Mouse (Mus musculus) midbrain, embryonic 14.5 days (tissue): ENCODE measurements around the gene Klf9. TPM values are rescaled to one million over a fixed set of nuclear protein-coding genes. Genes with fewer than 3 reads are reported as not detected.
A peak's percentile ranks its signal among the peaks of the same experiment; 100 is the strongest.

Experiments
- ATAC-seq: fragments of 200-750 bp; cut with Nextera tagmentation; 2 replicates; pipeline ENCODE4 v1.8.0; 2017; ENCODE audit warnings: moderate number of reproducible peaks, moderate library complexity; ENCODE audit not compliant: low FRiP score, low TSS enrichment
- DNase-seq: peaks from one replicate; pipeline ENCODE4 v3.0.0-alpha.2; 2015
- H3K27ac ChIP-seq: fragments of 300-500 bp; sonication (generic); replicated peaks from 2 replicates; pipeline ENCODE4 v1.5.1; 2014; ENCODE audit warnings: mild to moderate bottlenecking, low read depth, low read length, moderate library complexity
- H3K27me3 ChIP-seq: fragments of 300-500 bp; sonication (generic); 2 replicates; pipeline ENCODE4 v1.6.1; 2014; ENCODE audit warnings: low read length, control low read depth, mixed read lengths; ENCODE audit not compliant: control insufficient read depth, insufficient read depth
- H3K36me3 ChIP-seq: fragments of 300-500 bp; sonication (generic); 2 replicates; pipeline ENCODE4 v1.6.1; 2014; ENCODE audit warnings: low read length, control low read depth; ENCODE audit not compliant: control insufficient read depth, insufficient read depth
- H3K4me1 ChIP-seq: fragments of 300-500 bp; sonication (generic); 2 replicates; pipeline ENCODE4 v1.6.1; 2014; ENCODE audit warnings: mild to moderate bottlenecking, antibody characterized with exemption, low read length, control low read depth; ENCODE audit not compliant: control insufficient read depth, insufficient read depth
- H3K4me2 ChIP-seq: fragments of 300-500 bp; sonication (generic); 2 replicates; pipeline ENCODE4 v1.6.1; 2014; ENCODE audit warnings: mild to moderate bottlenecking, low read length, moderate library complexity
- H3K4me3 ChIP-seq: fragments of 300-500 bp; sonication (generic); replicated peaks from 2 replicates; pipeline ENCODE4 v1.5.1; 2014; ENCODE audit warnings: low read depth, low read length
- H3K9ac ChIP-seq: fragments of 300-500 bp; sonication (generic); replicated peaks from 2 replicates; pipeline ENCODE4 v1.6.1; 2014; ENCODE audit warnings: mild to moderate bottlenecking, low read length, moderate library complexity
- H3K9me3 ChIP-seq: fragments of 300-500 bp; sonication (generic); 2 replicates; pipeline ENCODE4 v1.6.1; 2016; ENCODE audit warnings: low read length, control low read depth, mixed read lengths; ENCODE audit not compliant: control insufficient read depth
- WGBS: fragments of 180-500 bp; shearing (Covaris S2); extraction: QIAGEN DNeasy Blood & Tissue Kit; methylation state at CpG from one replicate; pipeline ENCODE4 v1.1.7; 2014; 5-methylcytosine and 5-hydroxymethylcytosine counted together
- polyA plus RNA-seq: library from polyadenylated mRNA; unstranded; fragments of >200 nt; fragmentation: Nextera tagmentation; extraction: Ambion mirVana; gene quantifications from 2 replicates; pipeline ENCODE4 v1.2.1, GENCODE M21; 2014

Gene Klf9
- polyA plus RNA-seq, 1 experiment from 2014 or later, result 0.93 TPM

DNA sequence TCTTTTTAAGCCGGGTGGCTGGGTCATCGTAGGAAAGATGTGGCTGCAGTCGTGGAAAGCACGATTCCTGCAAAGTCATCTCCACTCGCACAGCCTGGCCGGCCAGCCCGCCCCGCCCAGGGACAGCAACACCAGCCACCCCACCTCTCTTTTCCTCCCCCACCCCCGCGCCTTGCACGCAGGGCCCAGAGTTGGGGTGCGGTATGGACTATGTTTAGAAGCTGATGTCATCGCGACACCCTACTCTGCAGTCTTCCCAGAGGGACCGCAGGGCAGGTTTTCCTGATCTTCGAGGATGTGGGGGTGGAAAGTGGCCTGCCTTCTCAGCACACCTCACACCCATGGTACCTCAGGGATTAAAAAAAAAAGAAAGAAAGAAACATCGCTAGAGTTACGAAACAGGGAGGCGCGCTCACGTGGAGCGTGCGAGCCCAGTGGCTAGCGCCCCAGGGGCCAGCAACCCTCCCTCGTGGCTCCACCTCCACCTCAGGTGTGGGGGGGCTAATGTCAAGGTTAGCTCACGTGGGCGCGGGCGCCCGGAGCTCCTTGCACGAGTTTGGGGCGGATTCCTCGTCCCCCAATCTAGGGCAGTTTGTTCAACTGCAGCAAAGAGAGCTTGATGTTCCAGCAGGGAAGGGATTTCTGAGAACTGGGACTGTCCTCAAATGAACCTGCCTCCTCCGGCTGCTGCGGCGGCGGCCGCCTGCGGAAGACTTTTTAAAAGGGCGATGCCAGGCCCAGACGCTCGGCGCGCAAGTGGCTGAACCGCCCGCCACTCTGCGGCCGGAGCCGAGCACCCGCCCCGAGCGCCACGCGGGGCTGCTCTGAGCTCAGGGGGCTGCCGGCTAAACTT, 5.5 kb upstream of the Klf9 start:
- Histone ChIP-seq H3K36me3 (no peaks in the 10 kb centered on the region), H3K9ac (peak overlapping the region; percentile 45; the same call in 1 of the 2 replicates), H3K4me2 (peak overlapping the region; percentile 89), H3K9me3 (no peaks in the 10 kb centered on the region), H3K4me3 (peak overlapping the region; percentile 40), H3K27ac (no peak overlapping the region), H3K27me3 (peaks cover 37% of the 10 kb centered on the region), H3K4me1 (peaks cover 18% of the 10 kb centered on the region)
- DNase-seq, result peak; percentile 87
- peak; percentile 69 for ATAC-seq
- WGBS, result under 1% methylated on average over 55 of the region's 55 CpGs

DNA sequence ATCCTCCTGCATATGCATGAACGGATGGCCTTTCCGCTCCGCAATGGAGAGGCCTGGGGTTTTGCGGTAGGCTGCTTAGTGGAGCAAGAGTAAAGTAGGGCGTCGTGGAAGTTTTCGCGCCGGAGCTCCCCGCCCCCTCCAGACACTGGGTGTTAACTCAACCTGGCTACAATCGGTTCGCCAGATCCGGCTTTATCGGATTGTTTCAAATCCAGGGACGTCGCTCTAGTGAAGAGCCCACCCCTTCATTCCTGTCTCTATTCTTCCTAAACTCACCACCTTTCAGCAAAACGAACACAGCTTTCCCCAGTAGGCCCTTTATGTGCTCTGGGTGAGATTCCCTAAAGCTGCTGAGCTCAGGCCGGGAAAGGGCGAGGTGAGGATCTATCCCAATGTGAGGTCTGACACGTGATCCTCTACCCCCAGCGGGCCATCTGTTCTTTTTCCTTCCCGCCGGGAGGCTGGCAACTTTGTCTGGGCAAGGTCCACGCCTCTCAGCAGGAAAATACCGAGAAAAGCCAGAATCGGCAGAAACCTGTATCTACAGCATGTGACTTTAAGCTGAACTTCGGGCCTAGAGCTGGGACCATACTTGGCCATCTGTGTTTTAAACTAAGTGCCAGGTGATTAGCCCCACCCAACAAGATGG, 4.7 kb upstream of the Klf9 start:
- Histone ChIP-seq H3K9me3 (no peaks in the 10 kb centered on the region), H3K9ac (peak overlapping the region; percentile 45; the same call in 1 of the 2 replicates), H3K27me3 (peaks cover 39% of the 10 kb centered on the region), H3K36me3 (no peaks in the 10 kb centered on the region), H3K4me1 (peaks cover 18% of the 10 kb centered on the region), H3K4me2 (peak overlapping the region; percentile 89), H3K27ac (no peak overlapping the region), H3K4me3 (peak overlapping the region; percentile 40)
- under 1% methylated on average over 27 of the region's 27 CpGs for WGBS
- no peak for ATAC-seq
- DNase-seq, result peak; percentile 32

DNA sequence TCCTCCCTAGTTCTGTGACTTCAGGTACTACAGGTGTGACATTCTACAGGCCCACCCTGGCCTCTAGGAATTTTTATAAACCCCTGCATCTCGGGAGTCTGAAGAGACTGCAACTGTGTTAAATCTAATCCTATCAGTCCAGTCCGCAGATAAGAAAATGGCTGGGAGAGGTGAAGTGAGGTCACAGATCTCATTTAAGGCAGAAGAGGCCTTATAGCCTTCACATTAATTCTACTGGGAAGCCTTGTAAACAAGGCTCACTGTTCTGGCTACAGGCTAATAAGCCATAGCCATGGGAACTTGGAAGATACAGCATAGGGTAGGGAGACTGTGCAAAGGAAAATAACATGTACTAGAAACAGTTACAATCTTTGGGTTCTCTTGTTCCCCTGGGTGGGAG, 3.7 kb upstream of the Klf9 start:
- Histone ChIP-seq H3K9me3 (no peaks in the 10 kb centered on the region), H3K36me3 (no peaks in the 10 kb centered on the region), H3K9ac (no peak overlapping the region), H3K27ac (no peak overlapping the region), H3K27me3 (peaks cover 48% of the 10 kb centered on the region), H3K4me2 (no peak overlapping the region), H3K4me1 (peaks cover 24% of the 10 kb centered on the region), H3K4me3 (no peak overlapping the region)
- no peak for DNase-seq
- ATAC-seq, result no peak
- WGBS, result 48% methylated on average over 2 of the region's 2 CpGs

DNA sequence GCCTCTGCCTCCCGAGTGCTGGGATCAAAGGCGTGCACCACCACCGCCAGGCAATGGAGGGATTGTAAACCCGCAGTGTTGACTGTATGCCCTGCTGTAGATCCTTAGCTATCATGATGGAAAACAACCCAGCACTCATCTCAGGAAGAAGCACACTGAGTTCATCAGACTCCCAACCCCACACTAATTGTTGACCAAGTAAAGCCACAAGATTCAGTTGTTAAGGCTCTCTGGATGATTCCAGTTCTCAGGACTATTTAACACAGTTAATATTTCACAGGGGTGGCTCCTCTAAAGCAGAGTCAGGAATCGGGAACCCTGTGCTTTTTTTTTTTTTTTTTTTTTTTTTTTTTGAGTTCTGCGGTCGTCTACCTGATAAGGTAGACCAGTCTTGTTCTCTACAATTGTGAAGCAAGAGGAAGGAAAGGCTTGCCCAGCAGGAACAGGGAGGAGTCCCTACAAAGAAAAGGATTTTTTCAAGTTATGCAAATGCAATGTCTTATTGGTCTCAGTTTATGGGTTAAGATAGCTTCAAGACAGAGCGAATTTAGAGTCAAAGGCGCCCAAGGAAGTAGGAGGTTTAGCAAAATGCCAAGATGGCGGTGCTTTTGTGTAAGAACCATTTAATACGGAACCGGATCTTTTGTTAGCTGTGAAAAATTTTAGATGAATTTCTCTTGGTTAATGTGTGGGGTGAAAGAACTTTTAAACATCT, 1.1 kb upstream of the Klf9 start:
- Histone ChIP-seq H3K4me1 (peaks cover 27% of the 10 kb centered on the region), H3K27ac (no peak overlapping the region), H3K4me2 (peak overlapping the region; percentile 98), H3K36me3 (no peaks in the 10 kb centered on the region), H3K27me3 (peaks cover 52% of the 10 kb centered on the region), H3K9ac (no peak overlapping the region), H3K4me3 (peak overlapping the region; percentile 62), H3K9me3 (no peaks in the 10 kb centered on the region)
- 49% methylated on average over 12 of the region's 12 CpGs for WGBS
- DNase-seq (no peak), ATAC-seq (no peak)

DNA sequence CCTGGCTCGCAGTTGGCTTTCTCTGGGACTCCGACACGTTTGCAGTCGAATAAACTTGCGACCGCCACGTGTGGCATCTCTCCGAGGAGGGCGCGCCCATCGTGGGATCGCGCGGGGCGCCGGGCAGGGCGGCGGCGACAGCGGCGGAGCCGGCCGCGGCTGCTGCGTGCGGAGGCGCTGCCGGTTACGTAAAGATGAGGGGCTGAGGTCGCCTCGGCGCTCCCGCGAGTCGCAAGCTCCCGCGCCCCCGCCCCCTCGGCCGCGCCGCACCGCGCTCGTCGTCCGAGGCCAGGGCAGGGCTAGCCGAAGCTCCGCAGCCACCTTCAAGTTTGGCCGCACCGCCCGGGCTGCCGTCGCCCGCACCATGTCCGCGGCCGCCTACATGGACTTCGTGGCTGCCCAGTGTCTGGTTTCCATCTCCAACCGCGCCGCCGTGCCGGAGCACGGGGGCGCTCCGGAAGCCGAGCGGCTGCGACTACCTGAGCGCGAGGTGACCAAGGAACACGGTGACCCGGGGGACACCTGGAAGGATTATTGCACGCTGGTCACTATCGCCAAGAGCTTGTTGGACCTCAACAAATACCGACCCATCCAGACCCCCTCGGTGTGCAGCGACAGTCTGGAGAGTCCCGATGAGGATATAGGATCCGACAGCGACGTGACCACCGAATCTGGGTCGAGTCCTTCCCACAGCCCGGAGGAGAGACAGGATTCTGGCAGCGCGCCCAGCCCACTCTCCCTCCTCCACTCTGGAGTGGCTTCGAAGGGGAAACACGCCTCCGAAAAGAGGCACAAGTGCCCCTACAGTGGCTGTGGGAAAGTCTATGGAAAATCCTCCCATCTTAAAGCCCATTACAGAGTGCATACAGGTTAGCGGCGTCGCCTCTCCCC, 610 bp downstream of the Klf9 start:
- H3K27ac ChIP-seq, result peak overlapping the region; percentile 55; the same call in 1 of the 2 replicates
- DNase-seq (peak; percentile 68), ATAC-seq (peak; percentile 15)
- H3K9ac ChIP-seq, result peak overlapping the region; percentile 43
- peak overlapping the region; percentile 62 for H3K4me3 ChIP-seq
- H3K27me3 ChIP-seq, result peaks cover 40% of the 10 kb centered on the region
- no peaks in the 10 kb centered on the region for H3K9me3 ChIP-seq
- H3K36me3 ChIP-seq, result no peaks in the 10 kb centered on the region
- H3K4me2 ChIP-seq, result peak overlapping the region; percentile 98
- under 1% methylated on average over 94 of the region's 94 CpGs for WGBS
- H3K4me1 ChIP-seq, result peaks cover 12% of the 10 kb centered on the region

DNA sequence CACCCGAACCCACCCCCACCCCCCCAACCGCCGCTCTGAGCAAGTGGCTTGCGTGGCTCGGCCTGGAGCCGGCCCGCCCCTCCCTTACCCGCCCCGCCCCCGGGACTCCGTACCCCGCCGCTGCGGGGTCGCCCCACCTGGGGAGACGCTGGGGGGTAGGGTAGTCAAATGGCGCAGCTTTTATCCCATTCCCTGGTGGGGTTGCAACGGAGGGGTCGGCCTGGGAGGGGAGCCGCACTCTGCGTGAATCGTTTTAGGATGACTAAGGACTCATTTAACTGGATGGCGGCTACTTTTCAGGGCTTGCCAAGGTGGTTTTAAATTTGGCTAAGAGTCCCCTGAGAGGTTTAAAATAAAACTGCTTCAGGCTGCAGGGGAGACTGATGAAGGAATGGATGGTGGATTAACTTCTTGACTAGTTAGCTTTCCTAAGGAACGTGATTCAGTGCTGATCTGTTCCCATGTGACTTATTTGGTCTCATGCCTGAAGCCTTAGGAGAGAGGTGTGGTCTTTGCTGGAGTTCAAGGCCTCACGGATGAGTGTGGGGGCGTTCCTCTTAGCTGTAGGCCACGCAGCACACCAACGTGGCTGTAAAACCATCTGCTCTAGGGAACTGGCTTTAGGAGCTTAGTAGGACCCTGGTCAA, 1.5 kb downstream of the Klf9 start:
- H3K4me2 ChIP-seq, result peak overlapping the region; percentile 98
- peak overlapping the region; percentile 43; the same call in 1 of the 2 replicates for H3K9ac ChIP-seq
- peaks cover 30% of the 10 kb centered on the region for H3K27me3 ChIP-seq
- H3K4me3 ChIP-seq, result peak overlapping the region; percentile 62
- peaks cover 9% of the 10 kb centered on the region for H3K4me1 ChIP-seq
- no peak overlapping the region for H3K27ac ChIP-seq
- ATAC-seq (no peak), DNase-seq (no peak)
- WGBS, result 3% methylated on average over 28 of the region's 28 CpGs
- H3K9me3 ChIP-seq, result no peaks in the 10 kb centered on the region
- H3K36me3 ChIP-seq, result no peaks in the 10 kb centered on the region

DNA sequence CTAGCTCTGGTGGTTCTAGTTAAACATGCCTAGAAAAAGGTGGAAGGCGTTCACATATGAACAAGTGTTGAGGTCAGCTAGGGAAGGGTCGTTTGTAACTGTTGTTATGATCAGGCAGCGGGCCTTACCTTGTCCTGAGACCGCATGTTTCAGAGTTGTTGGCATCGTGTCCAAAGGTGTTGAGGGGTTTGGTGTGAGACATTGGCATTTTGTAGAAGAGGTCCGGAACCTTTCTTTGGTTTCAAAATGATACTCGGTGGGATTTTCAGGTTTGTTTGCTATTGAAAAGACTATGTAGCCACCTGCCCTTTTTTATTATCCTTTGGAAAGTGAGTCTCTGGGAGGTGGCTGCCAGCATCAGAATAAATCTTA, 2.0 kb downstream of the Klf9 start:
- no peak overlapping the region for H3K4me3 ChIP-seq
- DNase-seq, result no peak
- no peaks in the 10 kb centered on the region for H3K36me3 ChIP-seq
- WGBS, result 60% methylated on average over 7 of the region's 7 CpGs
- H3K9me3 ChIP-seq, result no peaks in the 10 kb centered on the region
- peaks cover 9% of the 10 kb centered on the region for H3K4me1 ChIP-seq
- H3K9ac ChIP-seq, result no peak overlapping the region
- peaks cover 27% of the 10 kb centered on the region for H3K27me3 ChIP-seq
- H3K4me2 ChIP-seq, result peak overlapping the region; percentile 98
- H3K27ac ChIP-seq, result no peak overlapping the region
- no peak for ATAC-seq
